Mouse (Mus musculus): ENCODE results near the gene Msx1. TPM values are rescaled to one million over a fixed set of nuclear protein-coding genes. Genes with fewer than 3 reads are reported as not detected.

Gene Msx1
- polyA plus RNA-seq, 1 experiment from 2014 or later, result 20.7 TPM

- ATAC-seq (replicated peaks), result 0 out of 2 replicates have a peak, but pooled peaks have one; percentile 38
- Histone ChIP-seq H3K4me1 (peaks cover 17% of the 10 kb centered on the region; the same call in 1 of the 2 replicates), H3K27ac (replicated peaks) (no peak overlapping the region), H3K9me3 (no peaks in the 10 kb centered on the region), H3K27me3 (peaks cover 90% of the 10 kb centered on the region), H3K36me3 (no peaks in the 10 kb centered on the region), H3K9ac (replicated peaks) (no peak overlapping the region), H3K4me2 (replicated peaks) (no peak overlapping the region), H3K4me3 (0 out of 2 replicates have a peak overlapping the region, but pooled peaks have one; percentile 6)
- WGBS, result 2% methylated on average over 46 of the region's 46 CpGs
These were observed 7.3 kb downstream of the Msx1 start for GRCm38 (mm10) chr5:37816907-37817657.

- Histone ChIP-seq H3K27me3 (peaks cover 80% of the 10 kb centered on the region), H3K27ac (replicated peaks) (no peak overlapping the region), H3K4me2 (replicated peaks) (no peak overlapping the region), H3K9ac (replicated peaks) (no peak overlapping the region), H3K4me3 (no peak overlapping the region), H3K36me3 (no peaks in the 10 kb centered on the region), H3K9me3 (no peaks in the 10 kb centered on the region), H3K4me1 (peaks cover 13% of the 10 kb centered on the region; the same call in 1 of the 2 replicates)
- ATAC-seq (replicated peaks), result no peak
- 82% methylated on average over 4 of the region's 4 CpGs for WGBS
These were observed 8.5 kb downstream of the Msx1 start for GRCm38 (mm10) chr5:37815909-37816308.

DNA sequence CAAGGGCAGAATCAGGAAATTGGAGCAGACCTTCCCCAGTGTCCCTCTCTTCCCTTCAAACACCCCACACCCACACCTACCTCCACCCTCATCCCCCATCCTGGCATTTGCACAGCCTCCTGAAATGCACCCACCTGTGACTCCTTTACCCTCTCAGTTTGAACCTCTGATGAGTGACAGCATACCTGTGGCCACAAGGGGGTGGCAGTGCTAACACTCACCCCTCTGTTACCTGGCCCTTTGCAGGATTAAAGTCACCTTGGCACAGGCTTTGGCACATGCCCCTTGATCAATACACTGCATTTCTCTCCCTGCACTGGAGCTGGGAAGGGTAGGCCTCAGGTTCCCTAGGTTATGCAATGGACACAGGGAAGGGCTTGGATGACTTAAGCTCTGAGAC, 10.2 kb downstream of the Msx1 start:
- no peaks in the 10 kb centered on the region for H3K9me3 ChIP-seq
- H3K27ac ChIP-seq (replicated peaks), result no peak overlapping the region
- H3K27me3 ChIP-seq, result peaks cover 71% of the 10 kb centered on the region
- H3K36me3 ChIP-seq, result no peaks in the 10 kb centered on the region
- no peak overlapping the region for H3K4me3 ChIP-seq
- H3K4me1 ChIP-seq, result peaks cover 13% of the 10 kb centered on the region; the same call in 1 of the 2 replicates
- ATAC-seq (replicated peaks), result no peak
- H3K4me2 ChIP-seq (replicated peaks), result no peak overlapping the region
- no peak overlapping the region for H3K9ac ChIP-seq (replicated peaks)

DNA sequence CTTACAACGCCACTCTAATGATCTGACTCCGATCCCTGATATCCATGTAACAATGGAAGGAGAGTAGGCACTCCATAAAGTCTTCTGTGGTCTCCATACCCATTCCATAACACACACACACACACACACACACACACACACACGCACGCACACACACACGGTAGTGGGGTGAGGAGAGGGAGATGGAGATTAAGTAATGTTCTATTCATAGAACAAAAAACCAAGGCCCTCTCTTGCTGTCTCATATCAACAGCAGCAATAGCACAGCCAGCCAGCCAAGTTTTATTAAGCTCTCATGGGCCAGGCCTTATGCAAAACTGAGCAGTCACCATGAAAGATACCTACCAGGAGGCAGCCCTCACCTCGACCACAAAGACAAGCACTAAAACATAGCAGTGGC, 19.1 kb downstream of the Msx1 start:
- Histone ChIP-seq H3K9ac (replicated peaks) (no peak overlapping the region), H3K4me3 (no peak overlapping the region), H3K27me3 (peaks cover 12% of the 10 kb centered on the region; the same call in 1 of the 2 replicates), H3K27ac (replicated peaks) (no peak overlapping the region), H3K9me3 (no peaks in the 10 kb centered on the region), H3K36me3 (no peaks in the 10 kb centered on the region), H3K4me1 (no peaks in the 10 kb centered on the region), H3K4me2 (replicated peaks) (no peak overlapping the region)
- WGBS, result 84% methylated on average over 6 of the region's 6 CpGs
- no peak for ATAC-seq (replicated peaks)

- WGBS, result 69% methylated on average over 8 of the region's 8 CpGs
- Histone ChIP-seq H3K4me1 (no peaks in the 10 kb centered on the region), H3K4me3 (no peak overlapping the region), H3K36me3 (no peaks in the 10 kb centered on the region), H3K27me3 (peaks cover 6% of the 10 kb centered on the region; the same call in 1 of the 2 replicates), H3K4me2 (replicated peaks) (no peak overlapping the region), H3K27ac (replicated peaks) (no peak overlapping the region), H3K9me3 (no peaks in the 10 kb centered on the region), H3K9ac (replicated peaks) (no peak overlapping the region)
- no peak for ATAC-seq (replicated peaks)
These were observed 19.8 kb downstream of the Msx1 start for GRCm38 (mm10) chr5:37804512-37805118.

DNA sequence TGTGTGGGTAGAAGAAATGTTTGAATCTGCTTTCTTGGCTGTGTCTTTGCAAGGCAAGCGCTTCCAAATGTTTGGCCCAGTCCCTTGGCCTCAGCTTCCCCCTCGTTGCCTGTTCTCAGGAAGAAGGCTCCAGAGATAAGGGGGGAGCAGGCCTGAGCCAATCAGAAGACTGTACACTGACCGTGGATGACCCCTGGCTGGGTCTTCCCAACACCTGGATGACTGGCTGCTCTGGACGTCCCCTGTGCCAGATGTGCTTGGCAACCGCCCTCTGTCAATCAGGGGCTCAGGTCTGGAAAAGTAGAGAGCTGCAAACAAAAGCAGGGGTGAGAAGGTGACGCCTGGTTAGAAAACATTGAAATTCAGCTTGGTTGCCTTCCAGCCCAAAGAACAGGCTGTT, 27.1 kb downstream of the Msx1 start:
- no peak for ATAC-seq (replicated peaks)
- no peaks in the 10 kb centered on the region for H3K36me3 ChIP-seq
- no peak overlapping the region for H3K4me2 ChIP-seq (replicated peaks)
- no peaks in the 10 kb centered on the region for H3K9me3 ChIP-seq
- no peak overlapping the region for H3K9ac ChIP-seq (replicated peaks)
- H3K27me3 ChIP-seq, result no peaks in the 10 kb centered on the region
- H3K27ac ChIP-seq (replicated peaks), result no peak overlapping the region
- H3K4me3 ChIP-seq, result no peak overlapping the region
- no peaks in the 10 kb centered on the region for H3K4me1 ChIP-seq
- 69% methylated on average over 6 of the region's 6 CpGs for WGBS

GRCm38 (mm10) chr5:37796751-37797150, 27.6 kb downstream of the Msx1 start:
- no peak for ATAC-seq (replicated peaks)
- no peaks in the 10 kb centered on the region for H3K4me1 ChIP-seq
- 76% methylated on average over 5 of the region's 5 CpGs for WGBS
- H3K27me3 ChIP-seq, result no peaks in the 10 kb centered on the region
- no peaks in the 10 kb centered on the region for H3K9me3 ChIP-seq
- H3K4me3 ChIP-seq, result no peak overlapping the region
- H3K36me3 ChIP-seq, result no peaks in the 10 kb centered on the region
- no peak overlapping the region for H3K4me2 ChIP-seq (replicated peaks)
- no peak overlapping the region for H3K27ac ChIP-seq (replicated peaks)
- H3K9ac ChIP-seq (replicated peaks), result no peak overlapping the region

- WGBS, result 81% methylated on average over 6 of the region's 6 CpGs
- no peak for ATAC-seq (replicated peaks)
- H3K9ac ChIP-seq (replicated peaks), result no peak overlapping the region
These were observed 28.7 kb downstream of the Msx1 start for GRCm38 (mm10) chr5:37795691-37796090.

DNA sequence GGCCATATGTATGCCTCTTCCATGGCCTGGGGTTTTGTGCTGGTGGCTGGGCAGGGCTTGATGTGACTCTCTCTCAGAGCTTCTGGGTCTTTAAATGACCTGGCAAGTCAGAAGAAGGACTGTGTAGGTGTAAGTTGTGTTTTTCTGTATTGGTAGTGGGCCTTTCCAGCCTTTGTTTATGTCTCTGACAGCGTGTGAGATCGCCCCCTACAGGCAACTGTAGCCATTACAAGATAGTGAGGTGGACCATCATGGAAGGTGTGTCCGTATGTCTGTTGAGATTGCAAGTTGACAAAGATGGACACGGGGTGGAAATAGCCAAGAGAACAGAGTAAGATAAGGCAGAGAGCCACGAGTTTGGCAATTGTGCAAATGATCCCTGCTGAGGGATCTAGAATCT, 32.2 kb downstream of the Msx1 start:
- Histone ChIP-seq H3K36me3 (no peaks in the 10 kb centered on the region), H3K4me2 (replicated peaks) (no peak overlapping the region), H3K27ac (replicated peaks) (no peak overlapping the region), H3K4me1 (no peaks in the 10 kb centered on the region), H3K9me3 (no peaks in the 10 kb centered on the region), H3K27me3 (no peaks in the 10 kb centered on the region), H3K9ac (replicated peaks) (no peak overlapping the region), H3K4me3 (no peak overlapping the region)
- 56% methylated on average over 5 of the region's 5 CpGs for WGBS
- no peak for ATAC-seq (replicated peaks)

More at GRCm38 (mm10) chr5:37795691-37796090, 28.7 kb downstream of the Msx1 start:
- Histone ChIP-seq H3K27me3 (no peaks in the 10 kb centered on the region), H3K36me3 (no peaks in the 10 kb centered on the region), H3K27ac (replicated peaks) (no peak overlapping the region), H3K4me3 (no peak overlapping the region), H3K9me3 (no peaks in the 10 kb centered on the region), H3K4me2 (replicated peaks) (no peak overlapping the region), H3K4me1 (no peaks in the 10 kb centered on the region)

DNA sequence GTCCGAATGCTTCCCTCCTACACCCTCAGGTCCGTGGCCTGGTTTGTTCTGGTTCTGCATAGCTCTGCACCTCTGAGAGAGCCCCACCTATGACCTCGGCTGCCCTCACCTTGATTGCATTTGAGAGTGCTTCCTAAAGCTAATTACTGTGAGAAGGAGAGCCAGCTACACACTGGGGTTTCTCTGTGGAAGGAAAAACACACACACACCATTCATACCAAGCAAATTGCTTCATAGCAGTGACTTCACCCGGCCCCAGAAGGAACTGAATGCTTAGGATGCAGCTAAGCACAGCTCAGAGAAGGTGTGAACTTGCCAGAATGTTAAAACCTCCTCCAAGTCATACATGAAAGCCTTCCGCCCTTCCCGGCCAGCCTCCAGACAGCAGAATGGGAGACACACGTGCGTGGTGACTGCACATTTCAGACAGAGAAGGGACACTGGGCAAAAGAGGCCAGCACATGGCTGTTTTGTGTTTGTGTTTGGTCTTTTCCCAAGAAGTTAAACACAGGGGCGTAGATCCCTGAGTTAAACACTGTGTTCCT, 39.5 kb downstream of the Msx1 start:
- Histone ChIP-seq H3K9ac (replicated peaks) (no peak overlapping the region), H3K4me1 (peaks cover 3% of the 10 kb centered on the region; the same call in 1 of the 2 replicates), H3K27me3 (peaks cover 12% of the 10 kb centered on the region; the same call in 1 of the 2 replicates), H3K4me2 (replicated peaks) (no peak overlapping the region), H3K4me3 (no peak overlapping the region), H3K36me3 (no peaks in the 10 kb centered on the region), H3K9me3 (no peaks in the 10 kb centered on the region), H3K27ac (replicated peaks) (no peak overlapping the region)
- no peak for ATAC-seq (replicated peaks)
- WGBS, result 77% methylated on average over 9 of the region's 9 CpGs

DNA sequence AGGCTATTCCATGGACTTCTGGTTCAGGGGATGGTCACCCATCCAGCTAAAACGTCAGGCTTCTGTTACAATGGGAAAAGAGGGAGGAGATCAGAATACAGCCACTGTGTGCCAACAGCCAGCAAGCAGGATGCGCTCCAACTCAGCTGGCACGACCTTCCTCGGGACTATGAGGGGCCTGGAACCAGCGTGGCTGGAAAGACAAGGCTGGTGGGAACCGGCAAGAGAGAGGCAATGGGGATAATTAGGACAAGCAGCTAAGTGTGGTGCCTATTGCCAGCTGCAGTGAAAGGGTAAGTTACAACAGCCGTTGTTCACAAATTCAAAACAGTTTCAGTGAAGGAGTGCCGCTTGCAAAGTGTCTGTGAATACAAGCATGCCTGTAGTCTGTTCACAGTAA, 41.1 kb downstream of the Msx1 start:
- H3K9ac ChIP-seq (replicated peaks), result no peak overlapping the region
- H3K27me3 ChIP-seq, result peaks cover 17% of the 10 kb centered on the region; the same call in 1 of the 2 replicates
- no peaks in the 10 kb centered on the region for H3K36me3 ChIP-seq
- no peak overlapping the region for H3K4me3 ChIP-seq
- no peaks in the 10 kb centered on the region for H3K9me3 ChIP-seq
- ATAC-seq (replicated peaks), result no peak
- no peak overlapping the region for H3K27ac ChIP-seq (replicated peaks)
- H3K4me2 ChIP-seq (replicated peaks), result no peak overlapping the region
- 30% methylated on average over 7 of the region's 8 CpGs for WGBS
- peaks cover 3% of the 10 kb centered on the region; the same call in 1 of the 2 replicates for H3K4me1 ChIP-seq

GRCm38 (mm10) chr5:37775681-37776080, 48.7 kb downstream of the Msx1 start:
- no peaks in the 10 kb centered on the region for H3K9me3 ChIP-seq
- no peak overlapping the region for H3K4me3 ChIP-seq
- no peaks in the 10 kb centered on the region for H3K36me3 ChIP-seq
- WGBS, result 52% methylated on average over 5 of the region's 5 CpGs
- no peak overlapping the region for H3K4me2 ChIP-seq (replicated peaks)
- no peak overlapping the region for H3K27ac ChIP-seq (replicated peaks)
- H3K4me1 ChIP-seq, result no peaks in the 10 kb centered on the region
- ATAC-seq (replicated peaks), result no peak
- H3K9ac ChIP-seq (replicated peaks), result no peak overlapping the region
- H3K27me3 ChIP-seq, result peaks cover 53% of the 10 kb centered on the region
